12 mouse cellular contexts compared by ENCODE assay signal in genomic region chr12:110713784-110714183, GRCm38 (mm10). TPM values are rescaled to one million over a fixed set of nuclear protein-coding genes. Genes with fewer than 3 reads are reported as not detected.
DNase-seq lines count a peak whose midpoint lies in the region; ATAC-seq and TF ChIP-seq lines count a peak whose summit lies in the region.
"Had no signal": no experiment of that assay in that cellular context is flagged by ENCODE, and none has a peak within 500 bp of the region (broad histone marks: within the 10 kb centered on the region; RNA-seq: fewer than 3 reads in every experiment).

No protein-coding gene starts in this region.

- H3K9me3 ChIP-seq in limb, embryonic 10.5 days (replicated peaks), result no peaks in the 10 kb centered on the region
- H3K9me3 ChIP-seq: stomach, embryonic 15.5 days had no signal

- no peaks in the 10 kb centered on the region for H3K36me3 ChIP-seq in limb, embryonic 10.5 days
- H3K36me3 ChIP-seq: hindbrain, embryonic 10.5 days; kidney, embryonic 15.5 days; stomach, embryonic 15.5 days had no signal

- DNase-seq in layer of hippocampus, adult 2 months (ENCODE audit: low spot score in 2 of 2), result no peak
- no peak for DNase-seq in layer of hippocampus, postnatal 36 days
- peak; percentile 71 for DNase-seq in 416B (ENCODE audit: low read depth)
- DNase-seq in CD4-positive helper T cell, adult 2 months (ENCODE audit: low read depth, low spot score), result peak; percentile 28
- no peak for DNase-seq in right cerebral cortex, postnatal 25 days
- no peak for DNase-seq in limb, embryonic 10.5 days (ENCODE audit: low spot score)

- H3K27me3 ChIP-seq in limb, embryonic 10.5 days (ENCODE audit: low read depth, poor library complexity, severe bottlenecking), result peaks cover 4% of the 10 kb centered on the region; the same call in 1 of the 2 replicates
- H3K27me3 ChIP-seq: kidney, embryonic 15.5 days; stomach, embryonic 15.5 days had no signal

- no peak overlapping the region for H3K4me3 ChIP-seq in layer of hippocampus, adult 2 months
- no peak overlapping the region for H3K4me3 ChIP-seq in limb, embryonic 10.5 days
- H3K4me3 ChIP-seq: hindbrain, embryonic 10.5 days; kidney, embryonic 15.5 days; stomach, embryonic 15.5 days had no signal

- no peaks in the 10 kb centered on the region for H3K4me1 ChIP-seq in limb, embryonic 10.5 days
- H3K4me1 ChIP-seq: kidney, embryonic 15.5 days; stomach, embryonic 15.5 days had no signal

- TF ChIP-seq CTCF in layer of hippocampus, adult 2 months (conservative IDR thresholded peaks at IDR 0.05), result peak; percentile 58

- ATAC-seq in erythroblast, adult 5-6 weeks (replicated peaks; ENCODE audit: low FRiP score, poor library complexity, severe bottlenecking), result peak; percentile 63
- ATAC-seq: forebrain, embryonic 14.5 days had no signal

- no peak overlapping the region for H3K27ac ChIP-seq in layer of hippocampus, adult 2 months
- H3K27ac ChIP-seq in limb, embryonic 10.5 days, result no peak overlapping the region
- H3K27ac ChIP-seq: hindbrain, embryonic 10.5 days; kidney, embryonic 15.5 days; stomach, embryonic 15.5 days had no signal

- whole genome bisulfite sequencing in limb, embryonic 10.5 days, result 93% methylated on average over 6 of the region's 6 CpGs

RNA-seq across cellular contexts. Expression of gene Hsp90aa1, which starts 11.3 kb away (rescaled TPM):
- 100 to 1,000 TPM; 921 to 990 TPM for total RNA-seq in layer of hippocampus, adult 2 months (2021)
- total RNA-seq in layer of hippocampus, postnatal 36 days (2021), result 1,000 to 10,000 TPM; 1,068 to 1,130 TPM
- 240 and 254 TPM in 2 replicates for total RNA-seq in erythroblast, adult 5-6 weeks (2015; ENCODE audit: low replicate concordance)
- 257 and 485 TPM in 2 replicates for total RNA-seq in erythroblast, adult 5-6 weeks (2017; ENCODE audit: low replicate concordance)
- 1,005 and 1,256 TPM in 2 replicates for polyA plus RNA-seq in limb, embryonic 10.5 days (2016; fragmentation: Nextera tagmentation; extraction: Ambion mirVana)

RNA-seq across cellular contexts. Expression of gene Wdr20, which starts 24.0 kb away (rescaled TPM):
- 10 to 100 TPM; 43.5 to 49.9 TPM for total RNA-seq in layer of hippocampus, adult 2 months (2021)
- total RNA-seq in layer of hippocampus, postnatal 36 days (2021), result 10 to 100 TPM; 42.2 to 45.1 TPM
- total RNA-seq in erythroblast, adult 5-6 weeks (2015; ENCODE audit: low replicate concordance), result 8.6 and 11.5 TPM in 2 replicates
- total RNA-seq in erythroblast, adult 5-6 weeks (2017; ENCODE audit: low replicate concordance), result 14.8 and 19.4 TPM in 2 replicates
- polyA plus RNA-seq in limb, embryonic 10.5 days (2016; fragmentation: Nextera tagmentation; extraction: Ambion mirVana), result 24.8 and 27.0 TPM in 2 replicates

RNA-seq across cellular contexts. Expression of gene 1700001K19Rik, which starts 31.4 kb away (rescaled TPM):
- total RNA-seq in layer of hippocampus, adult 2 months (2021), result not detected
- not detected for total RNA-seq in layer of hippocampus, postnatal 36 days (2021)
- total RNA-seq in erythroblast, adult 5-6 weeks (2015; ENCODE audit: low replicate concordance), result not detected in 2 replicates
- total RNA-seq in erythroblast, adult 5-6 weeks (2017; ENCODE audit: low replicate concordance), result not detected in 2 replicates
- not detected in 2 replicates for polyA plus RNA-seq in limb, embryonic 10.5 days (2016; fragmentation: Nextera tagmentation; extraction: Ambion mirVana)
- polyA plus RNA-seq: forebrain, embryonic 14.5 days; hindbrain, embryonic 10.5 days; lung, embryonic 16.5 days; stomach, embryonic 15.5 days had no signal

Comparison
In these comparisons a context has a peak if more than half of its experiments do, and no peak if none do; other contexts are left out.
1. DNase-seq: peak in 416B (single experiment) and CD4-positive helper T cell, adult 2 months (single experiment); none in layer of hippocampus, adult 2 months (0 of 2), layer of hippocampus, postnatal 36 days (0 of 2), right cerebral cortex, postnatal 25 days (single experiment) and limb, embryonic 10.5 days (single experiment).